ENCODE assay signal across 20 mouse cellular contexts in genomic region chr1:132069436-132069835, GRCm38 (mm10). TPM values are rescaled to one million over a fixed set of nuclear protein-coding genes. Genes with fewer than 3 reads are reported as not detected.
DNase-seq lines count a peak whose midpoint lies in the region; TF ChIP-seq lines count a peak whose summit lies in the region.
"Had no signal": no experiment of that assay in that cellular context is flagged by ENCODE, and none has a peak within 500 bp of the region (broad histone marks: within the 10 kb centered on the region; RNA-seq: fewer than 3 reads in every experiment).

No protein-coding gene starts in this region.

- H3K4me3 ChIP-seq in cortical plate, adult 2 months (ENCODE audit: insufficient read depth, low read length) = no peak overlapping the region
- H3K4me3 ChIP-seq in kidney, adult 2 months (ENCODE audit: insufficient read depth, low read depth, low read length) = no peak overlapping the region
- H3K4me3 ChIP-seq: embryonic facial prominence, embryonic 13.5 days; embryonic facial prominence, embryonic 15.5 days; erythroblast, embryonic 14.5 days; forebrain, embryonic 10.5 days; forebrain, embryonic 12.5 days had no signal

- peak; percentile 33; the same call in 1 of the 2 replicates for TF ChIP-seq POLR2A in cortical plate, adult 2 months (IDR thresholded peaks at IDR 0.05; ENCODE audit: extremely low read depth, insufficient read depth, low read length)
- TF ChIP-seq POLR2A in kidney, adult 2 months (IDR thresholded peaks at IDR 0.05; ENCODE audit: low read depth, low read length) = no peak

- no peak for TF ChIP-seq CTCF in cortical plate, adult 2 months (IDR thresholded peaks at IDR 0.05; ENCODE audit: extremely low read depth, insufficient read depth, low read length)
- TF ChIP-seq CTCF in kidney, adult 2 months (conservative IDR thresholded peaks at IDR 0.05; ENCODE audit: insufficient read depth, insufficient read length, low read depth, low read length) = no peak

- H3K4me1 ChIP-seq in cortical plate, adult 2 months (ENCODE audit: control insufficient read depth, insufficient read depth, low read length) = no peaks in the 10 kb centered on the region; the same call in 1 of the 2 replicates
- H3K4me1 ChIP-seq in kidney, adult 2 months (ENCODE audit: control insufficient read depth, insufficient read depth, low read length) = no peaks in the 10 kb centered on the region

- WGBS in kidney, adult 2 months = 93% methylated on average over 8 of the region's 8 CpGs

- H3K27me3 ChIP-seq in kidney, adult 2 months (replicated peaks; ENCODE audit: control insufficient read depth, insufficient read depth, low read length) = no peaks in the 10 kb centered on the region

- DNase-seq in layer of hippocampus, adult 9-11 months = peak; percentile 51
- no peak for DNase-seq in layer of hippocampus, postnatal 25 days (ENCODE audit: extremely low spot score in 1 of 2, low spot score in 1 of 2)
- peak; percentile 55 for DNase-seq in right cerebral cortex, postnatal 25 days
- no peak for DNase-seq in right cerebral cortex, adult 18-20 months
- no peak for DNase-seq in kidney, adult 2 months
- DNase-seq: adrenal gland, adult 2 months; adrenal gland, postnatal 10 days; adrenal gland, postnatal 25 days; cerebellum, adult 11-12 months; cerebellum, adult 2 months; cerebellum, adult 9-10 months; cerebellum, postnatal 10 days; cerebellum, postnatal 25 days; embryo, embryonic 11 days had no signal

- H3K36me3 ChIP-seq in kidney, adult 2 months (ENCODE audit: control insufficient read depth, insufficient read depth, low read length) = no peaks in the 10 kb centered on the region
- H3K36me3 ChIP-seq: embryonic facial prominence, embryonic 13.5 days; embryonic facial prominence, embryonic 15.5 days; forebrain, embryonic 10.5 days; forebrain, embryonic 12.5 days had no signal

- no peak overlapping the region for H3K27ac ChIP-seq in cortical plate, adult 2 months (ENCODE audit: insufficient read depth, low read length)
- H3K27ac ChIP-seq in kidney, adult 2 months (ENCODE audit: insufficient read depth, low read depth, low read length) = no peak overlapping the region
- H3K27ac ChIP-seq: embryonic facial prominence, embryonic 13.5 days; embryonic facial prominence, embryonic 15.5 days; forebrain, embryonic 10.5 days; forebrain, embryonic 12.5 days had no signal

RNA-seq across cellular contexts. Expression of gene Mfsd4a, which starts 1.6 kb away (rescaled TPM):
- 10 to 100 TPM; 61.3 to 72.8 TPM for total RNA-seq in layer of hippocampus, postnatal 25 days (2021)
- 73.5 and 84.7 TPM in 2 replicates for polyA plus RNA-seq in cortical plate, adult 2 months (2012; rRNA removed)
- polyA plus RNA-seq in kidney, adult 2 months (2012; rRNA removed) = 64.1 and 84.5 TPM in 2 replicates
- polyA plus RNA-seq: erythroblast, embryonic 14.5 days had no signal

Comparison
In these comparisons a context has a peak if more than half of its experiments do, and no peak if none do; other contexts are left out.
1. DNase-seq: peak in layer of hippocampus, adult 9-11 months (single experiment) and right cerebral cortex, postnatal 25 days (single experiment); none in layer of hippocampus, postnatal 25 days (0 of 2), right cerebral cortex, adult 18-20 months (single experiment) and kidney, adult 2 months (single experiment).